Mouse (Mus musculus) spleen, adult 2 months (tissue): ENCODE measurements around the gene Pde4d.

Experiments
- CTCF ChIP-seq: fragments of 200-500 bp; IDR thresholded peaks from 2 replicates; pipeline ENCODE4 v1.5.1; 2011; ENCODE audit warnings: mild to moderate bottlenecking, inconsistent platforms; ENCODE audit not compliant: insufficient read depth, insufficient read length, insufficient replicate concordance; ENCODE audit errors: extremely low read depth
- POLR2A ChIP-seq: fragments of 200-500 bp; IDR thresholded peaks from 2 replicates; pipeline ENCODE4 v1.6.1; 2011; ENCODE audit warnings: low read depth, low read length, inconsistent platforms

DNA sequence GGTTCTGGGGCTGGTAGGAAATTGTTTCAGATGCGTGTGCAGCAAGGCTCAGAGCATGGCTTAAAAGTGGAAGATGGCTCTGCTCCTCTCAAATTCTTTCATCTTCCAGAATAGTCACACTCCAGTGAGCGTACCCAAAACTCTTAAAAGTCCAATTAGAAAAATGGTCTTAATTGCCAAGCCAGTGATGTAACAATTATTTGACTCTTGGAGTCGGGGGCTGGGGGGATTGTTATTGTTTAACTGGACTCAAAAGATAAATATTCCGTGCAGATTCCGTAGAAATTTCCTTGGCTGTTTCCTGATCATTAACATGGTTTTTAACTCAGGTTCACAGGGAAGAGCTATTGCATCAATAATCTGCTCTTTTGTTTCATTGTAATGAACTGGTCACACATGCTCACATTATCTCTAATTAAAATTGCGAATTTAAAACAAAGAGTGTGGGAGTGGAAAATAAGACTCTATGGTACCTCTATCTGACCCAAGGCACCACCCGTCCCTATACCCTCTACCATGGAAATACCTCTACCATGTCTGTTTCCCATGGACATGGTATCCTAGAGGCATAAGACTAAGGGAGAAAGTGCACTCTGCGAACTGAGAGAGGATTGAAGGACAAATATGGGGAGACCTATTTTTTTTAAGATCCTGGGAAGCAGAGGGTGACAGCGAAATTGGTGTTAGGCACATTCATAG, 1159.5 kb downstream of the Pde4d start:
- TF ChIP-seq POLR2A (no peak), CTCF (no peak)
